Mouse (Mus musculus) lung, embryonic 14.5 days (tissue): ENCODE results near the gene Hnrnpm. TPM values are rescaled to one million over a fixed set of nuclear protein-coding genes. Genes with fewer than 3 reads are reported as not detected.

Experiments
- ATAC-seq: fragments of 200-750 bp; cut with Nextera tagmentation; 2 replicates; pipeline ENCODE4 v1.8.0; 2017; ENCODE audit warnings: mild to moderate bottlenecking, moderate TSS enrichment, moderate library complexity; ENCODE audit not compliant: insufficient read depth
- DNase-seq: peaks from one replicate; pipeline ENCODE4 v3.0.0-alpha.2; 2015
- H3K27ac ChIP-seq: fragments of 300-500 bp; sonication (generic); 2 replicates; pipeline ENCODE4 v1.5.1; 2014; ENCODE audit warnings: low read depth, mild to moderate bottlenecking, moderate library complexity
- H3K27me3 ChIP-seq: fragments of 300-500 bp; sonication (generic); 2 replicates; pipeline ENCODE4 v1.6.1; 2014; ENCODE audit warnings: low read length, control low read depth; ENCODE audit not compliant: insufficient read depth
- H3K36me3 ChIP-seq: fragments of 300-500 bp; sonication (generic); 2 replicates; pipeline ENCODE4 v1.6.1; 2014; ENCODE audit warnings: control low read depth; ENCODE audit not compliant: insufficient read depth
- H3K4me1 ChIP-seq: fragments of 300-500 bp; sonication (generic); 2 replicates; pipeline ENCODE4 v1.6.1; 2014; ENCODE audit warnings: antibody characterized with exemption, control low read depth; ENCODE audit not compliant: insufficient read depth
- H3K4me2 ChIP-seq: fragments of 300-500 bp; sonication (generic); 2 replicates; pipeline ENCODE4 v1.6.1; 2014; ENCODE audit warnings: mild to moderate bottlenecking
- H3K4me3 ChIP-seq: fragments of 300-500 bp; sonication (generic); 2 replicates; pipeline ENCODE4 v1.5.1; 2014; ENCODE audit warnings: low read depth, low read length
- H3K9ac ChIP-seq: fragments of 300-500 bp; sonication (generic); 2 replicates; pipeline ENCODE4 v1.6.1; 2014
- H3K9me3 ChIP-seq: fragments of 300-500 bp; sonication (generic); 2 replicates; pipeline ENCODE4 v1.6.1; 2016; ENCODE audit warnings: low read depth, low read length, control low read depth
- CTCF ChIP-seq: IDR thresholded peaks from 2 replicates; pipeline ENCODE4 v1.5.1; 2016; ENCODE audit warnings: antibody characterized with exemption, low read depth
- WGBS: fragments of 180-500 bp; shearing (Covaris S2); extraction: QIAGEN DNeasy Blood & Tissue Kit; methylation state at CpG from one replicate; pipeline ENCODE4 v1.1.7; 2014; 5-methylcytosine and 5-hydroxymethylcytosine counted together
- polyA plus RNA-seq: library from polyadenylated mRNA; unstranded; fragments of >200 nt; fragmentation: Nextera tagmentation; extraction: Ambion mirVana; gene quantifications from 2 replicates; pipeline ENCODE4 v1.2.1, GENCODE M21; 2014

Gene Hnrnpm
- polyA plus RNA-seq, 1 experiment from 2014 or later = 407 TPM

GRCm38 (mm10) chr17:33673837-33674236 is 12.8 kb downstream of the Hnrnpm start:
- Histone ChIP-seq H3K36me3 (peaks cover 48% of the 10 kb centered on the region), H3K4me3 (no peak overlapping the region), H3K27ac (no peak overlapping the region), H3K27me3 (no peaks in the 10 kb centered on the region), H3K4me1 (no peaks in the 10 kb centered on the region), H3K9me3 (no peaks in the 10 kb centered on the region), H3K9ac (no peak overlapping the region), H3K4me2 (no peak overlapping the region)
- no peak for DNase-seq
- no peak for ATAC-seq
- TF ChIP-seq CTCF = no peak
- 76% methylated on average over 1 of the region's 1 CpGs for WGBS

DNA sequence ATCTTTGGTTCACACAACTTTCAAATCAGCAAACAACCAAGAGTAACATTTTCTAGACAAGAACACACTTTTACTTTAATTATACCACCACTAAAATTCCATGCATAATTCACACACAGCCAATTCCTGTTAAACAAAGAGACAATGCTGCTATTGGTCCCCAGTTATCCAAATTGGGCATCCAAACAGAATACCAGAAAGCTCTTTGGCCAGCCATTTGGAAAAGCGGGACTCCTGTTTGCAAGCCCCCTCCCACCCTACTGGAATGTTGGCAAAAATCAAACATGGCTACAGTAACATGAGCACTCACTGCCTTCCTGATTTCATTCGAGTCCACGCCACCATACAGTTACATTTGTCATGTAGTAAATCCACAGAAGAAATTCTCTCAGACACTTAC is 17.0 kb downstream of the Hnrnpm start:
- Histone ChIP-seq H3K9ac (no peak overlapping the region), H3K4me2 (no peak overlapping the region), H3K4me3 (no peak overlapping the region), H3K27me3 (no peaks in the 10 kb centered on the region), H3K9me3 (no peaks in the 10 kb centered on the region), H3K4me1 (no peaks in the 10 kb centered on the region), H3K27ac (no peak overlapping the region), H3K36me3 (peaks cover 62% of the 10 kb centered on the region)
- DNase-seq (no peak), ATAC-seq (no peak)
- WGBS = 89% methylated on average over 3 of the region's 3 CpGs
- TF ChIP-seq CTCF = no peak

GRCm38 (mm10) chr17:33666813-33667212 is 19.8 kb downstream of the Hnrnpm start:
- TF ChIP-seq CTCF = no peak
- Histone ChIP-seq H3K4me2 (no peak overlapping the region), H3K9ac (no peak overlapping the region), H3K27ac (no peak overlapping the region), H3K9me3 (no peaks in the 10 kb centered on the region), H3K27me3 (no peaks in the 10 kb centered on the region), H3K4me3 (no peak overlapping the region), H3K36me3 (peaks cover 73% of the 10 kb centered on the region), H3K4me1 (no peaks in the 10 kb centered on the region)
- ATAC-seq (no peak), DNase-seq (no peak)
- WGBS = 66% methylated on average over 3 of the region's 3 CpGs

DNA sequence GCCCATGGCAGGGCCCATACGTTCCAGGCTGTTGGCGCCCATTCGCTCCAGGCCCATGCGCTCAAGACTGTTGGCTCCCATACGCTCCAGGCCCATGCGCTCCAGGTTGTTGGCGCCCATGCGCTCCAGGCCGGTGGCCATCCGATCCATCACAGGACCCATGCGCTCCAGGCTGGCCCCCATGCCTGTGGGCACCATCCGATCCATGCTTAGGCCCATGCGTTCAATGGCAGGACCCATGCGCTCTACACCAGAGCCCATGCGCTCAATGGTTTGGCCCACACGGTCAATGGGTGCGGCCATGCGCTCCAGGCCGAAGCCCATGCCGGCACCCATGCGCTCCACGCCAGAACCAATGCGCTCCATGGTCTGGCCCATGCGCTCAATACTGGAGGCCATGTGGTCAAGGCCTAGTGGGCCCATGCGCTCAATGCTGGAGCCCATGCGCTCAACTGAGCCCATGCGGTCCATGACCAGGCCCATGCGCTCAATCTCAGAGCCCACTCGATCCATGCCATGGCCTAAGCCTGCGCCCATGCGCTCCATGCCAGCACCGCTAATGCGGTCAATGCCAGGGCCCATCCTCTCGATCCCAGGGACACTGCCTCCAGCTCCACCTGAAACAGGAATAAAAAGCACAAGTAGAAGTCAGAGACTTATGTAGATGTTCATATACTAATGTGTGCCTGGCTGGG is 36.7 kb downstream of the Hnrnpm start:
- Histone ChIP-seq H3K27ac (no peak overlapping the region), H3K9ac (no peak overlapping the region), H3K9me3 (no peaks in the 10 kb centered on the region), H3K4me1 (no peaks in the 10 kb centered on the region), H3K36me3 (peaks cover 97% of the 10 kb centered on the region), H3K4me2 (no peak overlapping the region), H3K27me3 (no peaks in the 10 kb centered on the region), H3K4me3 (no peak overlapping the region)
- TF ChIP-seq CTCF = no peak
- DNase-seq (no peak), ATAC-seq (no peak)
- 97% methylated on average over 34 of the region's 34 CpGs for WGBS

DNA sequence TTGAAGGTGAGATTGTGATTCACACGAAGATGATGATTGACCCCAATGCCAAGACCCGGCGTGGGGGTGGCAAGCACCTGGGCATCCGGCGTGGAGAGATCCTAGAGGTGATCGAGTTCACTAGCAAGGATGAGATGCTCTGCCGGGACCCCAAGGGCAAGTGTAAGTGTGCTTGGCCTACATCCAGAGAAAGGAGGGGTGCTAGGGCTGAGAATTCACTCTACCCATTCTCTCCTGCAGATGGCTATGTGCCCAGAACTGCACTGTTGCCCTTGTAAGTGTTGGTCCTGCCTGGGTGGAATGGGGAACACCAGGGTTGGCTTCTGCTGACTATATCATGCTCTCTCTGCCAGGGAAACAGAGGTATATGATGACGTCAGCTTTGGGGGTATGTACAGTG is 41.6 kb downstream of the Hnrnpm start:
- Histone ChIP-seq H3K27me3 (no peaks in the 10 kb centered on the region), H3K4me2 (no peak overlapping the region), H3K9ac (no peak overlapping the region), H3K4me3 (no peak overlapping the region), H3K27ac (no peak overlapping the region), H3K4me1 (no peaks in the 10 kb centered on the region), H3K36me3 (peaks cover 75% of the 10 kb centered on the region), H3K9me3 (no peaks in the 10 kb centered on the region)
- no peak for TF ChIP-seq CTCF
- WGBS = 93% methylated on average over 8 of the region's 8 CpGs
- DNase-seq (no peak), ATAC-seq (no peak)

DNA sequence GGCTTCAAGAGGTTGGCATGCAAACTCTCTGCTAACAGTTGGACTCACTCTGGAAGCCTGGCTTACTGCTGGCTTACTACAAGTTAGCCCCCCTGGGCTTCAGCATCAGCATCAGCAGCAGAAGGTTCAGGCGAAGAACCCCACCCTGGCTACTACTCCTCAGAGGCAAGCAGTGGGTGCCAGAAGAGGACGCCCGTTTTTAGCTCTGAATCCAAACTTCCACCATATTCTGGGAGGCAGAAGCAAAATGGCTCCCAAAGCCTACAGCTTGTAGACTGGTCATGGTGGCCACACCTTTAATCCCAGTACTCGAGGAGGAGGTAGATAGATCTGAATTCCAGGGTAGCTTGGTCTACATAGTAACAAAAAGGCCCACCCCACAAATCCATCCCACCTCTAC is 42.6 kb downstream of the Hnrnpm start:
- no peak for ATAC-seq

GRCm38 (mm10) chr17:33639743-33640142 is 46.9 kb downstream of the Hnrnpm start:
- Histone ChIP-seq H3K4me1 (no peaks in the 10 kb centered on the region), H3K27me3 (no peaks in the 10 kb centered on the region), H3K4me3 (no peak overlapping the region), H3K27ac (no peak overlapping the region), H3K9ac (no peak overlapping the region), H3K9me3 (no peaks in the 10 kb centered on the region), H3K4me2 (no peak overlapping the region), H3K36me3 (peaks cover 23% of the 10 kb centered on the region)
- 49% methylated on average over 6 of the region's 6 CpGs for WGBS
- no peak for ATAC-seq
- TF ChIP-seq CTCF = no peak
- no peak for DNase-seq

More for the DNA sequence above, 42.6 kb downstream of the Hnrnpm start:
- TF ChIP-seq CTCF = no peak
- H3K27ac ChIP-seq = no peak overlapping the region
- H3K4me1 ChIP-seq = no peaks in the 10 kb centered on the region
- no peak for DNase-seq
- no peak overlapping the region for H3K4me2 ChIP-seq
- H3K9ac ChIP-seq = no peak overlapping the region
- no peaks in the 10 kb centered on the region for H3K27me3 ChIP-seq
- no peaks in the 10 kb centered on the region for H3K9me3 ChIP-seq
- H3K4me3 ChIP-seq = no peak overlapping the region
- peaks cover 65% of the 10 kb centered on the region for H3K36me3 ChIP-seq
- WGBS = 91% methylated on average over 4 of the region's 4 CpGs
